Mouse (Mus musculus) Muller cell, postnatal 12 days (primary cell): ENCODE measurements around the gene Wnt6.

Experiments used
- DNase-seq: peaks from one replicate; pipeline ENCODE4 v3.0.0-alpha.2; 2015; ENCODE audit errors: inconsistent ontology term

Wnt6 gene

DNA sequence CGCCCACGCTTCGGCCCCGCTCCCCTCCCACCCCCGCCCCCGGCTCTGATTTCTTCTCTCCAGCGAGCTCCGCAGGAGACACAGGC is at the start of gene Wnt6:
Gene Wnt6 (plus strand): TSS at position 48 of the 86 bp plus-strand sequence.
- DNase-seq, result no peak

DNA sequence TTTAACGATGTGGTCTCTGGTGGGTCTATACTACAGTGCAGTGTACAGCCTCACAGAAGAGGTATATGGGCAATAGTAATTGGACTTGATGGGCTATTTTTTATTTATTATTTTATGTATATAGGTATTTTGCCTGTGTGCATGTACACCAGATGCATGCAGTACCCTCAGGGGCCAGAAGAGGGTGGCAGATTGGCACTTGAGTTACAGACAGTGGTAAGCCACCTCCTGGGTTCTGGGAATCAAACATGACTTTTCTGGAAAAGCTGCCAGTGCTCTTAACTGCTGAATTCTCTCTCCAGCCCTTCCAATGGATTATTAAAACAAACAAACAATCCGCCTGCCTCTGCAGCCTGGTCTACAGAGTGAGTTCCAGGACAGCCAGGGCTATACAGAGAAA is 47.9 kb upstream of the Wnt6 start:
- DNase-seq, result no peak

DNA sequence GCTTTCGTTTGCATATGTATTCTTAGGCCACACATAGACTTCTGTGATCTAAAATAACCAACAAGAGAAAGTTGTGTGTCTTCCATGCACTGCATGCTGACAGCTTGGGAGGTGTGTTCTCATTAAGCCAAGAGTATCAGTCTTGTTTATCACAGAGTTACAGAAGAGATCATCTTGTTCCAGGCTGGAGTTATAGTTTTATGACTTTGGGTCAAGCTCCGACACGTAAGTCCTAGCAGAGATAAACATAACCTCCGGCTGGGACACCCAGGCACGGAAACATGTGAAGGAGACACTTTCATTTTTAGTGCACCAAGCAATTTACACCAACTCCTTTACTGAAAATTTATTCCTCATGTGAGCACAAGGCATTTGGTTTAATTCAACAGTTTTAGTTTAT is 45.6 kb upstream of the Wnt6 start:
- no peak for DNase-seq

DNA sequence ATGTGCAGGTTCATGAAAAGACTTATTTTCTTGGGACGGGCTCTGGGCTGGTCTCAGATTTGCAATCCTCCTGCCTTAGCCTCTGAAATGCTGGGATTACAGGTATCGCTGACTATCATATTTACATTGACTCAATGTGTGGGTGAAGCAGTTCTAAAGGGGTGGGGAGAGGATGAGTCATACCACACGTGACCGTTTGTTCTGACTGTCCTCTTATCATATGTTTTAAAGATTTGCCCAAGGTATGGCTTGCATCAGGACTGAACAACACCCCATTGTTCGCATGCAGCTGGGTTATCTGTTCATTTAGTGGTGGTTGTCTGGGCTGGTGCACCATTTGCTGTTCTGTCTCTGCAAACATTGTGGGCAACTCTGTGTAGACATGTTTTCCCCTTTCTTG is 45.0 kb upstream of the Wnt6 start:
- no peak for DNase-seq

DNA sequence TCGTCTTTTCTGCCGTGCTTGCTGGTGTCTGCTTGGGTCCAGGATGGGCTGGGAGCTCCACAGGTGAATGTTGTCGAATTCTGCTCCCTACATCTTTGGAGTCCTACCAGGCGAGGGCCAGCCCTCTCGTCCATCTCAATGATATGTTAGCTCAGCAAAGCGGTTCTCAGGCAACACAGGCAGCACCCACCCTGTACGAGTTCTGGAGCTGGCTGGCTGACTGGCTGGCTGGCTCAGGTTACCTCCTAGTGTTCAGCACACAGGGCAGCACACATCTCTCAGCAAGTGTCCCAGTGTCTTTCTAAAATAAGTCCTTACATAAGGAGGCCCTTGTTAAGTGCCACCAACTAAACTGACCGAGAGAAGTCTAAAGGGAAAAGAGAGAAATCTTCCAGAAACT is 43.2 kb upstream of the Wnt6 start:
- no peak for DNase-seq

DNA sequence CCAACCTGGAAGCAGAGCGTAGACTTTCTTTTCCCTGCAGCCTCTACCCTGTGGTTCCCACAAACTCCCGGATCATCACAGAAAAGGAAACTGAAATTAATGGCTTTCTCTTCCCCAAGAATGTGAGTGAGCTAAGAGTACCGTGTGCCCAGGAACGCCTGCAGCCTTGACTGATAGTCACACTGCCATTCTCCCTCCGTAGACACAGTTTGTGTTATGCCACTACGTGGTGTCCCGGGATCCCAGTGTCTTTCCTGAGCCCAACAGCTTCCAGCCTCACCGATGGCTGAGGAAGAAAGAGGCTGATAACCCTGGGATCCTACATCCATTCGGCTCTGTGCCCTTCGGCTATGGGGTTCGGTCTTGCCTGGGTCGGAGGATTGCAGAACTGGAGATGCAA is 34.7 kb upstream of the Wnt6 start:
- DNase-seq, result no peak

DNA sequence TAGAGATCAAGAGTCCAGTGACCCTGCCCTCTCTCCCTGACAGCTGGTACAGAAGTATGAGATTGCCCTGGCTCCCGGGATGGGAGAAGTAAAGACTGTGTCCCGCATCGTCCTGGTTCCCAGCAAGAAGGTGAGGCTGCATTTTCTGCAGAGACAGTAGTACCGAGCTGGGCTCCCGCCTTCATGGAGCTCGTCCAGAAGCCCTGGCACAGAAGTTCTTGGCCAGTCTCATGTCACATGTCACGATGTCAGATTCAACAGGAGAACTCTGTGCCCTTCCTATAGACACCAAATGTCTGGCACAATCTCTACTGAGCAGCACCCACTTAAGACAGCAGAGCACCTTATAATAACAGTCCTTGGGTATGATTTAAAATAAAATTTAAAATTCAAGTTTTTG is 34.2 kb upstream of the Wnt6 start:
- DNase-seq, result no peak

DNA sequence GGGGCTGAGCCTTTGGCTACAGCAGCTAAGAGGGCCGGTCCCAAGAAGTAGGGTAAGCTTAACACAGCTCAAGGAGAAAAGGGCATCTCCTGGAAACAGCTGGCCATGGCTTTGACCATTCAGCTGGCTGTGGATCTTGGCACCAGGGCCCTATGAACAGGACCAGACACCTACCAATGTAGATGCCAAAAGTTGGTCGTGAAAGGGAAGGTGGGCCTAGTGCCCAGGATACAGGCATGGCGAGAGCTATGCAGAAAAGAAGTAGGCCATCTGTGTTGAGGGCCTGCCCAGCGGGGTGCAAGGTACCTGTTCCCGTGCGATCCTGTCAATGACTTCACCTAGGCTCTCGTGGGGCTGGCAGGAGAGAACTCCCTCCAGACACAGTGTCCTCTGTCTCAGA is 30.8 kb upstream of the Wnt6 start:
- no peak for DNase-seq

DNA sequence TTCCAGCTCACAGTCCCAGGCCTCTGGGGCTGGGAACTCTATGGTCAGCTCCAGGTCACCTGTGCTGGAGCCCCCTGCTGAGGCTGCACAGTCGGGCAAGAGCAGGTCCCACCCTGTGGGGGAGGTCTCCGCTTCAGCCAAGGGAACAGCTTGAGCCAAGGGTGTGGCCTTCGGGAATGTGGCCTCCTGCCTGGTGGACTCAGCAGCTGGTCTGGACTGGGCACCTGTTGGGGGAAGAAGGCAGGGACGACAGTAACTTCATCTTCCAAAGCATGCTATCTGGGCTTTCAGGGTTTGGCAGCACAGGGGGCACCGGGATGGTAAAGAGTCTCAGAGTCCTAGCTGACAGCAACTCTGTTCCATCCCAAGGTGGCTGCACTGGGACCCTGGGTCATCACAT is 24.4 kb upstream of the Wnt6 start:
- DNase-seq, result no peak

DNA sequence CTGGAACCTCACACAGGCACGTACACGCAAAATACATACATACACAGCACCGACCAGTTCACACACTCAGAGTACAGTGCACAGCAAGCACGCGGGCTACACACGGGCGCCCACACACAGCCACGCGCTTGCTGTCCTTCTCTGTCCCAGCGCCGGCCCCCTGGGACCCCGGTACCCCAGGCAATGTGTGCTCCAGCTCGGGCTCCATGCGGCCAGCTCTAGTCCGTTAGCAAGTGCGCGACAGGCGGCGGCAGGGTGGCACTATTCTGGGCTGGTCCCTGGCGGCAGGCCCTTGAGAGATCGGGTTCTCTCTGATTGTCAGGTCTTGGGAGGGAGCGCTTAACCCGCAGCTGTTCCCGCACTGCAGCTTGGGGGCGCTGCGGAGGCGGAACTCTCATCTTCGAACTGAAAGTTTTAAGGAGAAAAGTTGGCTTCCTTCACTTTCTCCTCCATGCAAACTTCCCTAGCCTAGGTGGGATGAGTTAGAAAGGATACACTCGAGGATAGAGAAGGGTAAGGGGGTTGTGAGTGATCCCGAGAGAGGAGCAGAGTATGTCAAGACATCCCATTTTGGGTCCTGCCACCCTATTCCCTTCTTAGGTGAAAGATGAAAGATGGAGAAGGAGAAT is 22.9 kb upstream of the Wnt6 start, which contains the start of gene Prkag3:
Gene Prkag3 (minus strand): TSS at position 579 of the 629 bp plus-strand sequence.
- DNase-seq, result peak; percentile 76

DNA sequence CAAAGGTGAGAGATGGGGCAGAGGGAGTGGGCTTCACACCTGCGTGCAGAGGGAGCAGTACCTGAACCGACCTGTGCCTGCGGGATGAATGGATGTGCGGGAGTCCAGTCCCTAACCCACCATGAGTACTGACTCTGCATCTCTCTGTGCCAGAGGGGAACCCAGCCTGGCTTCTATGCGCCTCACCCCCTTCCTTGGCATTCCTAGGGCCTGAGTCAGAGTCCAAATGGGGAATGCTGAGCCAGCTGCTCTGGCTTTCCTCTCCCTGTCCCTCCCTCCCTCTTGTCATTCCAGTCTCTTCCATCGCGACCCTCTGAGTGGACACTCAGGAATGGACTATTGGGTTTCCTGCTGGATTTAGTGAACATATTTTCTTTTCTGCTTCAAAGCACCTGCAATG is 22.4 kb upstream of the Wnt6 start:
- peak; percentile 92 for DNase-seq

DNA sequence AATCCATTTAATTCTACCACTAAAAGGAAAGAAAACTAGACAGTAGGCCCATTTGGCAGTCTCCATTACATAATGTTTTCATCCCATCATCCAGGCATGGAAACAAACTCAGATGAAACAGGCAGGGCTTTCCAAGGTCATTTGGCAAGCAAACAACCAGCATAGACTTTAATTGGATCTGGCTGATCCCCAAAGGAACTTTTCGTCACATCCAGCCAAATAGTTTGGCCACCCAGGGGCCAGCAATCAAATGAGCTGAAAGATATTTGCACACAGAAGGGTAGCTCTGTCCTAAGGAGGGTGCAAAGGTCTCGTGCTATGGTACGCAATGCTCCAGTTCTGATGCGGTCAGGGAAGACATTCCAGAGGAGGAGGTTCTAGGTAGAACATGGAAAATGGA is 21.0 kb upstream of the Wnt6 start:
- peak; percentile 93 for DNase-seq

DNA sequence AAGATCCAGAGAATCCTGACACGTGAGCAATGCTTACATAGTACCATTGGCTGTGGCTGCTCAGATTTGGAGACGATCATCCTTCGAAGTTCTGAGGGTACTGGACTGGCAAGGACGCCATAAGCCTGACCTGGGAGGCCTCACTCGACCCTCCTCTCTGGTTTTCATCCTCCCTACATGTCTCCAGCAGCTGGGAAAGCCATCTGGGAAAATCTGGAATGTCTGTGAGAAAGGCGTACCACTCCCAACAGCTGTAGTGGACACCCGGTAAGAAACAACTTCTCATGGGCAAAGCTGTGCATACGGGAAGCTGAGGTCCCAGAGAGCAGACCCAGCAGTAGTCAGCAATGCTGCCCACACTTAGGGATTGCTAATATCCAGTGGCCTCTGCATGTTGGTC is 19.5 kb upstream of the Wnt6 start:
- DNase-seq, result no peak

DNA sequence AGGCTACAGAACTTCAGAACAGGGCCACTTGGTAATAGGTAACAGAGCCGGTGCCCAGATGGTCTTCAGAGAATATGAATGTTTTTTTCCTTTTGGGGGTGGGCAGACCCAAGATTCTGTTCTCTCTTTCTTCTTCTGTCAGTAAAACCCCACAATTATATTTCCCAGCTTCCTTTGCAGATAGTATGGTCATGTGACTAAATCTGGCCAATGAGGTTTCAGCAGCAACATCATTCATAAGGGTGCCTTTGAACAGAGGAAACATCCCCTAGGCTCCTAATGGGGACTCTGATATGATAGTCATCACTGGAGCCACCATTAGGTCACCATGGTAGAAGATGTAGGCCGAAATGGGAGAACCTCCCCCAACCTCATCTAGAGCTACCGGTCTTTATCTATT is 18.9 kb upstream of the Wnt6 start:
- DNase-seq, result no peak

DNA sequence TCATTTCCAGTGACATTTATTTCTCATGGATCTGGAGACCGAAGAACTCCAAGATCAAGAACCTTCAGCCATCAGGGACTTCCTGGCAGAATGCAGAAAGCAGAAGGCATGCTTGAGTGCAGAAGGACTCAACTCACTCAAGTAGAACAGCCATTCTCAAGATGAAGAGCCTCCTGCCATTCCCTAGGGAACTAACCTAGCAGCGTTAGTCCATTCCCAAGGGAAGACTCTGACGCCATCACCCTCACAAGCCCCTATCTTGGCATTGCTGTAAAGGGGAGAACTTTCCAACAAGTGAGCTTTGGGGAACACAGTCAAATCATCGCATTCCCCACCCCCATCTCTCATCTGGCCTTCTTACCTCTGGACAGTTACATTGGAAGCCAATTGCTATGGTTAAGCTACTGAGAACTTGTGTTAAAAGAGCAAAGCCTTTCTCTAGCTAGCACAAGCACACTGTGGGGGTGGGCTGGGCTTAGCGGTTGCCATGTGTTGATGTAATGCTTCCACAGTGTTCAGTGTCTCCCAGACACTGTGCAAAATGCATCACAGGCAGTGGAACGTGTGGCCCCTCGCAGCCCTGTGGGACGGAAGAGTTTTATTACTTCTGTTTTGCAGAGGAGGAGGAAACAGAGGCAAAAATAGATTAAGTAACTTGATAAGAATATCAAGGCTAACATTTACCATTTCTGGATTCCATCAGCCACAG is 18.3 kb upstream of the Wnt6 start:
- no peak for DNase-seq

DNA sequence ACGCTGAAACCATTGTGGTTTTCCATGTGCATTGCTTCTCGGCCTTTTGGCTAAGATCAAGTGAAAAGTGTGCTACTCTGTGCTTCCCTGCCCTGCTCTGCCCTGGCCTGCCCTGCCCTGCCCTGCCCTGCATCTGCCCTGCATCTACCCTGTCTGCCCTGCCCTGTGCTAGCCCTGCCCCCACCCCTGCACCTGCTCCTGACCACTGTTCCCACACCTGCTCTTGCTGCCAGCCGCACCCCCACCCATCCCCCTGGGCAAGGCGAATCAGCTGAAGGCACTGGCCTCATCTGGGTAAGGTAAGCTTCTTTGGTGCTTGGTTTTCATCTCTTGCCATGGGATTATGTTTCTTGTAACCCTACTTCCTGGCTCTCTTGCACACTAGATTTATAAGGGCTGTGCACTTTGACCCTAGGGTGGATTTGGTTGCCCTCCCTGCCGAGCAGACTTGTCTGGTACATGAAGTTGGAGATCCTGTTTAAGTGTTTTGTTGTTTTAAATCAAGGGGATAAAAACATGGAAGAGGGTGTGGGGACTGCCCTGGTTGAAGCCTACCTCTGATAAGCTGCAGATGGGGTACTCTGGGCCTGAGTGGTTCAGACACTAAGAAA is 17.4 kb upstream of the Wnt6 start:
- DNase-seq, result no peak

DNA sequence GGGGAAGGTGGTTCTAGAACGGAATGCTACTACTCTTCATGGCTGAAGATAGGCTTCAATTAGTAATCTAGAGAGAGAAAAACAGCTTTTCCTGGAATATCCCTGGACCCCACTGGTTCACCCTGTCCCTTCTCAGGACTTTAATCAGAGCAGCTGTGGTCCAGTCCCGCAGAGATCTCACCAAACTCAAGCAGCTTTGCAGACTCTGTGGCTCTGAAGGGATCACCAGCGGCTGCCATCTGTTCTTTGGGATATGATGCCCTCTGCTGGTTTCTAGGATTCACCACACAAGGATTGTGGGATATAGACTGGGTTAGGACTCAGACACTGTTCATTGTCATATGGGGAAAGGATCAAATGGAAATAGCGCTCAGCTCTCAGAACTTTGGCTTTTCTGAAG is 11.9 kb upstream of the Wnt6 start:
- peak; percentile 51 for DNase-seq

DNA sequence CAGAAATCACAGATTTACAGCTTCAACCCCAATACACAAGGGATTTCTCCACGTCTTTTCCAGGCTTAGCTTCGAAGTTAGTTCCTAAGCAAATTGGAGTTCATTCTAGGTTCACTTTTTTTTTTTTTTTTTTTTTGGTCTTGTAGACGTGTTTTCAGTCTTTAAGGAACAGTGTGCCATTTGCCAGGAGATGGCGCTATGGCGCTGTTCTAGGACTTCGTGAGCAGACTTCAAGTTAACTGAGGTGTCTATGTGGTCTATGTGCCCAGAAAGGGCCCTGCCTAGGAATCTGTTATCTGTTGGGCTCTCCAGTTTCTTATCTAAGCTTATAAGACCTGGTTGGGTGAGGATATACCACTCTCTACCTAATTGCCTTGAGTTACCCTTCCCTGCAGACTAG is 8.6 kb upstream of the Wnt6 start:
- DNase-seq, result peak; percentile 67

DNA sequence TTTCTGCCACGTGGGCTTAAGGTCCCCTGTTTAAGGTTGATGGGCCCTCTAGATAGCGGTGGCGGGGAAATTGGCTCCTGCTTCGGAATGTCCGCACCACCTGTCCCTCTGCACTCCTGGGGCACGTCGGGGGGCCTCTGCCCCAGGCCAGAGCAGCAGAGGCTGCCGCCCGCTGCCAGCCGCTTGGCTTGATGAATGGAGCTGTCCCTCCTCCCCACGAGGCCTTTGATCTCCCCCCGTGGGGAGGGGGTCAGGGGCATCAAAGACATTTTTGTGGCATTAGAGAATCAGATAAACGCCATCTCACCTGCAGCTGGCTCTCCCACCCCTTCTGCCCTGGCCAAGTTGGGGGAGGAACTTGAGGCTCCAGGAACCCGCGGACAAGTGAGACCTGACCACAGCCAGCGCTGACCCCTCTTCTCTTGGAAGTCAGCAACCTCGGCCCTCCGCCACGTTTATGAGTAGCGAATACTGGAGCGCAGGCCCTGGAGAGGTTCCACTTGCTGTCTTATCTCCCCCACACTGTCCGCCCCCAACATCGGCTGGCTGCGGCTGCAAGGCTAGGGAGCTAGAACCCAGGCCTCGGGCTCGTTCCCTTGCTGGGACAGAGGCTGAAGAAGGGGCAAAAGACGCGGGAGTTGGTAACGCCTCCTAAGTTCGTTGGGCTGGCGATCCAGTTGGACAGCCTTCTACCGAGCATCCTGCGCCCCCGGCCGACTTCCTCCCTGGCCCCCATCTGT is 795 bp upstream of the Wnt6 start:
- DNase-seq, result no peak

DNA sequence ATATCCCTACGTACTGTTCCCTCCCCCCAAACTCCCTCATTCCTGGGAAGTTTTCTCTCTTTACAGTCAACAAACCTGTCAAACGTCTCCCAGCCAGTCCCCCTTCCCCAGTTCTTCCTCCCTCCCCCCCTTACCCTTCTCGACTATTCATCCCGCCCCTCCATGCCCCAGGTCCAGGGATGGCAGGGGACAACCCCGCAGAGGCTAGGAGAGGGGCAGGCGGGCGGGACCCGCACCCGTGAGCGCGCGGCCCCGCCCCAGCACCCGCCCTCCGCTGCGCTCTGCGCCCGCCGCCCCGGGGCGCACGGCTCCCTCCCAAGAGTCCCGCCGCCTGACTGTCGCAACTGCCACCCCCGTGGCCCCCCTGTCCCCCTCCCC is 236 bp upstream of the Wnt6 start:
- no peak for DNase-seq

DNA sequence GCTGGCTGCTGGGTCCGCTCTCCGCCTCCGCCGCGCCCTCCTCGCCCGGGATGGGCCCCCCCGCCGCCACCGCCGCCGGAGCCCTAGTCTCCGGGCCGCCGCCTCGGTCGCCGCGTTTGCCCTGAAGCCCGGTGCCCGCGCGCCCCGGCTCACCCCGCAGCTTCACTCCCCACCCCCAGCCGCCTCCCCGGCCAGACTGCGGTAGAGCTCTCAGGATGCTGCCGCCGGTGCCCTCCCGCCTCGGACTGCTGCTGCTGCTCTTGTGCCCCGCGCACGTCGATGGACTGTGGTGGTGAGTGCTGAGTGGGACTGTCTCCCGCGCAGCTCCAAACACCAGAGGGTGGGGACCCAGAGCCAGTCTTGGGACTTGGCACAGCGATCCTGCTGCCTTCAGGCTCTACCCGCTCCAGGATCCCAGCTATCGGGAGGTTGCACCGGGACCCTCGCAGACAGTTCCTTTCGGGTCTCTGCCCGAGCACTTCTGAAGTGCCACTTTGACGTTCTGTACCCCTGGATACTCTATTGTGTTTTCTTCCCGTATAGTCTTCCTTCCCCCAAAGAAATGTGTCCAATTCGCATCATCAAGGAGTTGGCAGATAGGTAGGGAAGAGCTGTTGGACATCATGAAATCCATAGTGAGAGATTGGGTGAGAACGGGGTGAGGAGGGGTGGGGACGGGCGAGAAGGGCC is 384 bp downstream of the Wnt6 start:
- DNase-seq, result no peak

DNA sequence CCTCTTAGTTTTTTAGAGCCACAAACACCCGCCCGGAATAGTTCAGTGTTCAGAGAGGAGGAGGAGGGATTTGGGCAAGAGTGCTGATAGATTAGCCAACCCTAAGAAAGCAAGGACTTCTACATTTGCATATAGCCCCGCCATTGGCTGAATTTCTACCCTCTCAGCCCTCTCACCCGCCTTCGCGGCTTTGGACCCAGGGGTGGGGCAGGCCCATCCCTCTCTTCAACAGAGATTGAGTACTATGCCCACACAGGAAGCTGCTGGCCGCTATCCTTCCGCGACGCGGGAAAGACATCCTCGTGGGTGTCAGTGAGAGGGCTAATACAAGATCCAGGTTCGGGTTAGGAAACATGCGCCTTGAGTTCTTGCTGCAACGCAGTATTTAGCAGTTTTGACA is 1.4 kb downstream of the Wnt6 start:
- DNase-seq, result peak; percentile 93

DNA sequence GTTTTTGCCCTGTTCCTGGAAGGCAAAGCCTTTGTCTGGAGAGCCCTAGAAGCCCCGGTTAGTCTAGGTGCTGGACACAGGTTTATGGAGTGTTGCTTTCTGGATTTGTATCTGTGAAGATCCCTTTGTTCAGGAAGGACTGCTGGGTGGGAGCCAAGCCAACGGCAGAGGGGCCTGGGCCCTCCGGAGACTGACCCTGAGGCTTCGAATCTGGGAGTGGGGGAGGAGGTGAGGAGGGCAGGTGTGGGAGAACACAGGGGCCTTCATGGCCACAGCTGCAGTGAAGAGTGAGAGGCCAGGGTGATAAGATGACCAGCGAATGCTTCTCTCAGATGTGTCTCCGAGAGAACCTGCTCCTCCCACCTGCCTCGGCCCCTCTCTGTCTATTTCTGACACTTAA is 2.4 kb downstream of the Wnt6 start:
- no peak for DNase-seq
